Mouse (Mus musculus) intestine, postnatal 0 days (tissue): Measurements from ENCODE around the gene Slc37a4. TPM values are rescaled to one million over a fixed set of nuclear protein-coding genes. Genes with fewer than 3 reads are reported as not detected.

ENCODE experiments used
- ATAC-seq: fragments of 200-750 bp; cut with Nextera tagmentation; 2 replicates; pipeline ENCODE4 v1.8.0; 2017; ENCODE audit warnings: mild to moderate bottlenecking, moderate TSS enrichment, moderate library complexity
- H3K27ac ChIP-seq: fragments of 300-500 bp; sonication (generic); 2 replicates; pipeline ENCODE4 v1.5.1; 2014; ENCODE audit warnings: mild to moderate bottlenecking, low read depth, low read length, moderate library complexity
- H3K27me3 ChIP-seq: fragments of 300-500 bp; sonication (generic); replicated peaks from 2 replicates; pipeline ENCODE4 v1.6.1; 2014; ENCODE audit warnings: low read length, mixed read lengths; ENCODE audit not compliant: control insufficient read depth, insufficient read depth
- H3K36me3 ChIP-seq: fragments of 300-500 bp; sonication (generic); 2 replicates; pipeline ENCODE4 v1.6.1; 2014; ENCODE audit warnings: mild to moderate bottlenecking, moderate library complexity; ENCODE audit not compliant: control insufficient read depth, insufficient read depth
- H3K4me1 ChIP-seq: fragments of 300-500 bp; sonication (generic); replicated peaks from 2 replicates; pipeline ENCODE4 v1.6.1; 2014; ENCODE audit warnings: antibody characterized with exemption, low read length, mixed read lengths; ENCODE audit not compliant: control insufficient read depth, insufficient read depth
- H3K4me2 ChIP-seq: fragments of 300-500 bp; sonication (generic); replicated peaks from 2 replicates; pipeline ENCODE4 v1.6.1; 2014; ENCODE audit warnings: low read depth, mild to moderate bottlenecking, moderate library complexity
- H3K4me3 ChIP-seq: fragments of 300-500 bp; sonication (generic); 2 replicates; pipeline ENCODE4 v1.5.1; 2014; ENCODE audit warnings: low read depth, low read length
- H3K9ac ChIP-seq: fragments of 300-500 bp; sonication (generic); 2 replicates; pipeline ENCODE4 v1.6.1; 2014; ENCODE audit warnings: mild to moderate bottlenecking, low read depth, low read length
- H3K9me3 ChIP-seq: fragments of 300-500 bp; sonication (generic); 2 replicates; pipeline ENCODE4 v1.6.1; 2016; ENCODE audit warnings: mixed run types; ENCODE audit not compliant: control insufficient read depth
- CTCF ChIP-seq: sonication (generic); IDR thresholded peaks from 2 replicates; pipeline ENCODE4 v1.5.1; 2016; ENCODE audit warnings: low read depth, mild to moderate bottlenecking, control low read depth, antibody characterized with exemption, moderate library complexity
- WGBS: fragments of 180-500 bp; shearing (Covaris S2); extraction: QIAGEN DNeasy Blood & Tissue Kit; methylation state at CpG from one replicate; pipeline ENCODE4 v1.1.7; 2014; 5-methylcytosine and 5-hydroxymethylcytosine counted together
- polyA plus RNA-seq: library from polyadenylated mRNA; unstranded; fragments of >200 nt; fragmentation: Nextera tagmentation; extraction: Ambion mirVana; gene quantifications from 2 replicates; pipeline ENCODE4 v1.2.1, GENCODE M21; 2015

The Slc37a4 gene
- polyA plus RNA-seq, 1 experiment from 2014 or later, result 150 TPM

- H3K4me2 ChIP-seq, result no peak overlapping the region
- H3K4me3 ChIP-seq, result no peak overlapping the region
- WGBS, result 72% methylated on average over 3 of the region's 3 CpGs
- peaks cover 90% of the 10 kb centered on the region for H3K36me3 ChIP-seq
- H3K9me3 ChIP-seq, result no peaks in the 10 kb centered on the region
- TF ChIP-seq CTCF, result no peak
- no peak overlapping the region for H3K9ac ChIP-seq
- ATAC-seq, result no peak
- no peak overlapping the region for H3K27ac ChIP-seq
- no peaks in the 10 kb centered on the region for H3K4me1 ChIP-seq
- H3K27me3 ChIP-seq, result no peaks in the 10 kb centered on the region
These were observed 9.4 kb upstream of the Slc37a4 start for GRCm38 (mm10) chr9:44387221-44387620.

- H3K27ac ChIP-seq, result no peak overlapping the region
- H3K9ac ChIP-seq, result no peak overlapping the region
- H3K4me2 ChIP-seq, result no peak overlapping the region
- H3K4me3 ChIP-seq, result no peak overlapping the region
- H3K9me3 ChIP-seq, result no peaks in the 10 kb centered on the region
- 54% methylated on average over 8 of the region's 8 CpGs for WGBS
- peak; percentile 82 for TF ChIP-seq CTCF
- no peaks in the 10 kb centered on the region for H3K27me3 ChIP-seq
- no peaks in the 10 kb centered on the region for H3K4me1 ChIP-seq
- peaks cover 69% of the 10 kb centered on the region for H3K36me3 ChIP-seq
- ATAC-seq, result no peak
These were observed 7.4 kb upstream of the Slc37a4 start for GRCm38 (mm10) chr9:44389273-44389672.

GRCm38 (mm10) chr9:44391466-44391865 lies 5.2 kb upstream of the Slc37a4 start:
- Histone ChIP-seq H3K27ac (no peak overlapping the region), H3K4me1 (no peaks in the 10 kb centered on the region), H3K9me3 (no peaks in the 10 kb centered on the region), H3K9ac (no peak overlapping the region), H3K27me3 (no peaks in the 10 kb centered on the region), H3K36me3 (peaks cover 47% of the 10 kb centered on the region), H3K4me2 (no peak overlapping the region), H3K4me3 (no peak overlapping the region)
- TF ChIP-seq CTCF, result peak; percentile 89
- 28% methylated on average over 4 of the region's 4 CpGs for WGBS
- no peak for ATAC-seq

- Histone ChIP-seq H3K27ac (peak overlapping the region; percentile 93), H3K9me3 (no peaks in the 10 kb centered on the region), H3K9ac (peak overlapping the region; percentile 83), H3K36me3 (peaks cover 33% of the 10 kb centered on the region), H3K4me2 (peak overlapping the region; percentile 93), H3K4me1 (0 out of 2 replicates have a peak, but pooled peaks cover 4% of the 10 kb centered on the region), H3K27me3 (no peaks in the 10 kb centered on the region), H3K4me3 (peak overlapping the region; percentile 71)
- 13% methylated on average over 4 of the region's 4 CpGs for WGBS
- TF ChIP-seq CTCF, result peak; percentile 8; the same call in 1 of the 2 replicates
- ATAC-seq, result peak; percentile 10
These were observed 1.4 kb downstream of the Slc37a4 start for GRCm38 (mm10) chr9:44398087-44398486.

GRCm38 (mm10) chr9:44398551-44398950 lies 1.9 kb downstream of the Slc37a4 start:
- Histone ChIP-seq H3K4me3 (peak overlapping the region; percentile 71), H3K27ac (peak overlapping the region; percentile 93), H3K9ac (peak overlapping the region; percentile 83), H3K4me1 (0 out of 2 replicates have a peak, but pooled peaks cover 4% of the 10 kb centered on the region), H3K9me3 (no peaks in the 10 kb centered on the region), H3K27me3 (no peaks in the 10 kb centered on the region), H3K4me2 (peak overlapping the region; percentile 93), H3K36me3 (peaks cover 37% of the 10 kb centered on the region)
- ATAC-seq, result no peak
- TF ChIP-seq CTCF, result no peak
- WGBS, result 49% methylated on average over 9 of the region's 9 CpGs

GRCm38 (mm10) chr9:44399114-44399794 lies 2.6 kb downstream of the Slc37a4 start:
- peak overlapping the region; percentile 93 for H3K27ac ChIP-seq
- H3K9ac ChIP-seq, result peak overlapping the region; percentile 83
- H3K4me2 ChIP-seq, result peak overlapping the region; percentile 93
- 71% methylated on average over 13 of the region's 13 CpGs for WGBS
- no peak for ATAC-seq
- H3K36me3 ChIP-seq, result peaks cover 44% of the 10 kb centered on the region
- peak overlapping the region; percentile 71 for H3K4me3 ChIP-seq
- H3K9me3 ChIP-seq, result no peaks in the 10 kb centered on the region
- H3K27me3 ChIP-seq, result no peaks in the 10 kb centered on the region
- H3K4me1 ChIP-seq, result 0 out of 2 replicates have a peak, but pooled peaks cover 4% of the 10 kb centered on the region
- TF ChIP-seq CTCF, result no peak
